Mouse (Mus musculus): ENCODE data around the gene Slc7a7.

DNA sequence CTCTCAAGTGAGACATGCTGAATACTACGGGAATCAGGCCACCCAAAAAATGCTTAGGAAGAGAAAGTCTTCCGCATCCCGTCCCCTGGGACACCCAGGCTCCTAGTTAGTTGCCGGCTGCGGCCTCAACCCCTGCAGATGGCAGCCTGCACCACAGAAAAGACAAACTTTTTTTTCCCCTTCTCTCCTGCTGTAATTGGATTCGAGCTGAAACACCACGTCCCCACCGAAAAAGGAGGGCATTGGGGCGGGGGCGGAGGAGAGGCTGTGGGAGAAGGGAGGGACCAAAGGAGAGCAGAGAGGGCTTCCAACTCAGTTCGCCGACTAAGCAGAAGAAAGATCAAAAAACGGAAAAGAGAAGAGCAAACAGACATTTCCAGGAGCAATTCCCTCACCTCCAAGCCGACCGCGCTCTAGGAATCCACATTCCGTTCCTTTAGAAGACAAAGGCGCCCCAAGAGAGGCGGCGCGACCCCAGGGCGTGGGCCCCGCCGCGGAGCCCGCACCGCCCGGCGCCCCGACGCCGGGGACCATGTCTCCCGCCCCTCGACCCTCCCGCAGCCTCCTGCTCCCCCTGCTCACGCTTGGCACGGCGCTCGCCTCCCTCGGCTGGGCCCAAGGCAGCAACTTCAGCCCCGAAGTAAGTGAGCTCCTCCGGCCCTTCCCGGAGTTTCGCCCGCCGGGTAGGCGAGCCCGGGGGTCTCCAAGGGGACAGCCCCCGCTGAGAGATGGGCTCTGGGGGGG, 13.9 kb upstream of the Slc7a7 start, which contains the start of gene Mmp14:
- TF ChIP-seq GATA1 (IDR thresholded peaks at IDR 0.05; ENCODE audit: borderline replicate concordance, low read length) (no peak), FLI1 (IDR thresholded peaks at IDR 0.05; ENCODE audit: low read length) (no peak)

Data from megakaryocyte, embryonic 14.5 days (primary cell).